Mouse (Mus musculus): ENCODE data around the gene Lce1a2. TPM values are rescaled to one million over a fixed set of nuclear protein-coding genes. Genes with fewer than 3 reads are reported as not detected.

Gene Lce1a2
- polyA plus RNA-seq, 1 experiment, result not detected

GRCm38 (mm10) chr3:92648207-92648606, 21.9 kb downstream of the Lce1a2 start, which contains the start of gene Lce1a1:
Gene Lce1a1, minus strand, starts transcription at chr3:92648307.
- no peaks in the 10 kb centered on the region for H3K4me1 ChIP-seq (ENCODE audit: control insufficient read depth, insufficient read depth, low read length)
- 70% methylated on average over 1 of the region's 1 CpGs for WGBS
- no peak within 1 kb of the TSS for H3K4me3 ChIP-seq (replicated peaks; ENCODE audit: control insufficient read depth, low read depth, low read length)
- H3K27ac ChIP-seq (ENCODE audit: control insufficient read depth, insufficient read depth, low read depth, low read length, poor library complexity), result no peak within 1 kb of the TSS
- TF ChIP-seq POLR2A (IDR thresholded peaks at IDR 0.05; ENCODE audit: borderline replicate concordance, control insufficient read depth, low read depth, low read length), result no peak
- TF ChIP-seq CTCF (IDR thresholded peaks at IDR 0.05; ENCODE audit: control insufficient read depth, insufficient read depth, low read length), result no peak

DNA sequence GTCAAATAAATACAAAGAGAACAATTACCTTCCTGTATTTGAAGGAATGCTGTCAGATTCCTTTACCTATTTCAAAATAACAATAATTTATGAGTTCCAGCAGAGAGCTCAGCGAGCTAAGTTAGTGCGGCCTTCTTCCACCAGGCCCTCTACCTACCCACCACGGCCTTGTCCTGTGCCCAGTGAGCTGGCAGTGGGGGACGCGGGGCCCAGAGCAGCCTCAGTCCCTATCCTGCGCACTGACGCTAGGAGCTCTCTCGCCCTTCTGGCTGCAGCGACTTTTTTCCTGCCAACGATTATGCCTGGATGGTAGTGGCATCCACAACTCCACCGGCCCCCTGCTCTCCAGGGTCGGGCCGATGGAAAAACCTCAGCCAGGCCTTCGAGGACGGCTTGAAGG, 30.3 kb downstream of the Lce1a2 start:
- H3K4me3 ChIP-seq (replicated peaks; ENCODE audit: control insufficient read depth, low read depth, low read length), result no peak overlapping the region
- TF ChIP-seq CTCF (IDR thresholded peaks at IDR 0.05; ENCODE audit: control insufficient read depth, insufficient read depth, low read length) (no peak), POLR2A (IDR thresholded peaks at IDR 0.05; ENCODE audit: borderline replicate concordance, control insufficient read depth, low read depth, low read length) (no peak)
- no peaks in the 10 kb centered on the region for H3K4me1 ChIP-seq (ENCODE audit: control insufficient read depth, insufficient read depth, low read length)
- WGBS, result 85% methylated on average over 15 of the region's 15 CpGs
- H3K27ac ChIP-seq (ENCODE audit: control insufficient read depth, insufficient read depth, low read depth, low read length, poor library complexity), result no peak overlapping the region

GRCm38 (mm10) chr3:92638653-92638991, 31.5 kb downstream of the Lce1a2 start:
- H3K4me1 ChIP-seq (ENCODE audit: control insufficient read depth, insufficient read depth, low read length), result no peaks in the 10 kb centered on the region
- 73% methylated on average over 3 of the region's 3 CpGs for WGBS
- no peak overlapping the region for H3K27ac ChIP-seq (ENCODE audit: control insufficient read depth, insufficient read depth, low read depth, low read length, poor library complexity)
- no peak overlapping the region for H3K4me3 ChIP-seq (replicated peaks; ENCODE audit: control insufficient read depth, low read depth, low read length)
- TF ChIP-seq POLR2A (IDR thresholded peaks at IDR 0.05; ENCODE audit: borderline replicate concordance, control insufficient read depth, low read depth, low read length) (no peak), CTCF (IDR thresholded peaks at IDR 0.05; ENCODE audit: control insufficient read depth, insufficient read depth, low read length) (no peak)

DNA sequence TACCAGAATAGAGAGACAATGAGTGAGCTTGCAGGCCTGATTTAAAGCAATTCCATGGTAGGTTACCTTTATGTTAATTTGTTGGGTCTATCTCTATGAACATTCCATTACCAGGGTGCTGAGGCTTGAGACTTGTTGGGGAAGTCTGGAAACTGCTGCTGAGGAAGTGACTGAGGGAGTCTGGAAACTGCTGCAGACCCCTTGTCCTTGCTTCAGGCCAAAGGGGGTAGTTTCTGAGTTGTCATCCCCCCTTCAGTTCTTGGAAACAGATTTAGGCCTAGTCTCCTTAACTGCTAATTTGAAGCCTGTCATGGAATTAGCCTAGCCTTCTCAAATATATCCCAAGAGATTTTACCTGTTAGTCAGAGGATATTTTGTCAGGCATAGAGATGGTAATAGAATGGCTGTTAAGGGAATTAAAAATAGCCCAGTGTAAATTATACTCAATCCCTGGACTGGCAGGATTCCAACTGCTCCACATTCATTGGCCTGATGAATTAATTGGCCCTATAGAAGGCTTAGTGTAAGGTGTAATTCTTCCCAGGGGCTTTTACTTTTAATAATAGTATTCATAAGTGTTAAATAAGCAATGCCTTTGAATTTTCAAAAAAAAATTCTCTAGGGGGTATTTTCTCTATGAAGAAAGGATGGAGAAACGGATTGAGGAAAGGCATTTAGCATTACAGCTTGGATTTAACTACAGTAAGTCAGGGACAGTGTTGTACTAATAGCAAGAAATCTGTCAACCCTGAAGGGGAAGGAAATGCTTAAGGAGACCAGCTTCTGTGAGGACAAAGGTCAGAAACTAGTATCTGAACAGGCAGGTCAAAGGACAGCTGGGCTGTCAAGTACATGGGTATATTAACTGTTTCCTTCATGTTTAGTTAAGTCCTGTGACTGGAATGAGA, 32.1 kb downstream of the Lce1a2 start:
- H3K27ac ChIP-seq (ENCODE audit: control insufficient read depth, insufficient read depth, low read depth, low read length, poor library complexity), result no peak overlapping the region
- TF ChIP-seq CTCF (IDR thresholded peaks at IDR 0.05; ENCODE audit: control insufficient read depth, insufficient read depth, low read length), result no peak
- TF ChIP-seq POLR2A (IDR thresholded peaks at IDR 0.05; ENCODE audit: borderline replicate concordance, control insufficient read depth, low read depth, low read length), result no peak
- no peaks in the 10 kb centered on the region for H3K4me1 ChIP-seq (ENCODE audit: control insufficient read depth, insufficient read depth, low read length)
- WGBS, result 39% methylated on average over 1 of the region's 1 CpGs
- no peak overlapping the region for H3K4me3 ChIP-seq (replicated peaks; ENCODE audit: control insufficient read depth, low read depth, low read length)

DNA sequence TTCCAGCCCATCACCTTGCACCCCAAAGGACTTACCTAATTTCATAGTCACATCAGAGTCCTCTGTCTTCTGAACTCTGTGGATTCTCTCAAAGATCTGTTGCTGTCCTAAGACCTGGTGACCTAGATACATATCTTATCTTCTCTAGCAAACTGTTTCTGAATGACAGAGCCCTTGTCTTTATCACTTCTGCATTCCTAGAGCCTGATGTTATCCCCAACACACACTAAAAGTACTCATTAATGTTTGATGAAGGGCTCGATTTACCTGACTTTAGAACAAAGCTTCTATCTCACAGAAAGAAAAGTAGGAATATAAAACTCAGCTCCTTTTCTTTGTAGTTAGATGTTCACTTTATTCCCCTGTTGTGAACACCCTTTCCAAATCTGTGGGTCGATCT, 48.6 kb downstream of the Lce1a2 start, which contains the start of gene Lce6a:
Gene Lce6a (minus strand): TSS at position 101 of the 400 bp plus-strand sequence.
- no peak within 1 kb of the TSS for H3K27ac ChIP-seq (ENCODE audit: control insufficient read depth, insufficient read depth, low read depth, low read length, poor library complexity)
- WGBS, result 64% methylated on average over 2 of the region's 2 CpGs
- no peaks in the 10 kb centered on the region for H3K4me1 ChIP-seq (ENCODE audit: control insufficient read depth, insufficient read depth, low read length)
- H3K4me3 ChIP-seq (replicated peaks; ENCODE audit: control insufficient read depth, low read depth, low read length), result no peak within 1 kb of the TSS
- no peak for TF ChIP-seq POLR2A (IDR thresholded peaks at IDR 0.05; ENCODE audit: borderline replicate concordance, control insufficient read depth, low read depth, low read length)
- TF ChIP-seq CTCF (IDR thresholded peaks at IDR 0.05; ENCODE audit: control insufficient read depth, insufficient read depth, low read length), result no peak

Other genes with a start within 250 kb of the Lce1a2 start
- 36.1 and 44.7 TPM in 2 replicates for gene Gm9774, start 240.9 kb downstream of the Lce1a2 start, polyA plus RNA-seq (2011; ENCODE audit: insufficient read depth, insufficient read length, low replicate concordance, missing spikeins)
- gene Sprr2k, start 237.7 kb downstream of the Lce1a2 start, polyA plus RNA-seq (2011; ENCODE audit: insufficient read depth, insufficient read length, low replicate concordance, missing spikeins), result not detected in 2 replicates
- gene Sprr1b, start 231.5 kb downstream of the Lce1a2 start, polyA plus RNA-seq (2011; ENCODE audit: insufficient read depth, insufficient read length, low replicate concordance, missing spikeins), result not detected in 2 replicates
- gene Sprr3, start 211.6 kb downstream of the Lce1a2 start, polyA plus RNA-seq (2011; ENCODE audit: insufficient read depth, insufficient read length, low replicate concordance, missing spikeins), result not detected in 2 replicates
- not detected in 2 replicates for gene Sprr1a, start 184.4 kb downstream of the Lce1a2 start, polyA plus RNA-seq (2011; ENCODE audit: insufficient read depth, insufficient read length, low replicate concordance, missing spikeins)
- gene Sprr4, start 169.8 kb downstream of the Lce1a2 start, polyA plus RNA-seq (2011; ENCODE audit: insufficient read depth, insufficient read length, low replicate concordance, missing spikeins), result not detected in 2 replicates
- gene 2310046K23Rik, start 135.8 kb downstream of the Lce1a2 start, polyA plus RNA-seq (2011; ENCODE audit: insufficient read depth, insufficient read length, low replicate concordance, missing spikeins), result not detected in 2 replicates
- not detected in 2 replicates for gene Ivl, start 96.6 kb downstream of the Lce1a2 start, polyA plus RNA-seq (2011; ENCODE audit: insufficient read depth, insufficient read length, low replicate concordance, missing spikeins)
- gene Smcp, start 81.3 kb downstream of the Lce1a2 start, polyA plus RNA-seq (2011; ENCODE audit: insufficient read depth, insufficient read length, low replicate concordance, missing spikeins), result not detected in 2 replicates
- gene 2210017I01Rik, start 62.8 kb downstream of the Lce1a2 start, polyA plus RNA-seq (2011; ENCODE audit: insufficient read depth, insufficient read length, low replicate concordance, missing spikeins), result not detected in 2 replicates
- gene Lce6a, start 48.7 kb downstream of the Lce1a2 start, polyA plus RNA-seq (2011; ENCODE audit: insufficient read depth, insufficient read length, low replicate concordance, missing spikeins), result not detected in 2 replicates
- gene Lce1a1, start 22.0 kb downstream of the Lce1a2 start, polyA plus RNA-seq (2011; ENCODE audit: insufficient read depth, insufficient read length, low replicate concordance, missing spikeins), result not detected in 2 replicates
- gene Lce1b, start 13.4 kb downstream of the Lce1a2 start, polyA plus RNA-seq (2011; ENCODE audit: insufficient read depth, insufficient read length, low replicate concordance, missing spikeins), result not detected in 2 replicates
- not detected in 2 replicates for gene Lce1c, start 8.9 kb upstream of the Lce1a2 start, polyA plus RNA-seq (2011; ENCODE audit: insufficient read depth, insufficient read length, low replicate concordance, missing spikeins)
- not detected in 2 replicates for gene Lce1d, start 16.9 kb upstream of the Lce1a2 start, polyA plus RNA-seq (2011; ENCODE audit: insufficient read depth, insufficient read length, low replicate concordance, missing spikeins)
- not detected in 2 replicates for gene Lce1e, start 38.8 kb upstream of the Lce1a2 start, polyA plus RNA-seq (2011; ENCODE audit: insufficient read depth, insufficient read length, low replicate concordance, missing spikeins)
- not detected in 2 replicates for gene Lce1f, start 50.0 kb upstream of the Lce1a2 start, polyA plus RNA-seq (2011; ENCODE audit: insufficient read depth, insufficient read length, low replicate concordance, missing spikeins)
- not detected in 2 replicates for gene Gm38119, start 68.8 kb upstream of the Lce1a2 start, polyA plus RNA-seq (2011; ENCODE audit: insufficient read depth, insufficient read length, low replicate concordance, missing spikeins)
- gene Lce1g, start 82.0 kb upstream of the Lce1a2 start, polyA plus RNA-seq (2011; ENCODE audit: insufficient read depth, insufficient read length, low replicate concordance, missing spikeins), result not detected in 2 replicates
- gene Lce1h, start 94.8 kb upstream of the Lce1a2 start, polyA plus RNA-seq (2011; ENCODE audit: insufficient read depth, insufficient read length, low replicate concordance, missing spikeins), result not detected in 2 replicates
- gene Lce1i, start 108.6 kb upstream of the Lce1a2 start, polyA plus RNA-seq (2011; ENCODE audit: insufficient read depth, insufficient read length, low replicate concordance, missing spikeins), result not detected in 2 replicates
- gene Lce1j, start 120.2 kb upstream of the Lce1a2 start, polyA plus RNA-seq (2011; ENCODE audit: insufficient read depth, insufficient read length, low replicate concordance, missing spikeins), result not detected in 2 replicates
- not detected in 2 replicates for gene Lce1k, start 137.6 kb upstream of the Lce1a2 start, polyA plus RNA-seq (2011; ENCODE audit: insufficient read depth, insufficient read length, low replicate concordance, missing spikeins)
- gene Kprp, start 156.9 kb upstream of the Lce1a2 start, polyA plus RNA-seq (2011; ENCODE audit: insufficient read depth, insufficient read length, low replicate concordance, missing spikeins), result not detected in 2 replicates
- not detected in 2 replicates for gene Lce1l, start 181.0 kb upstream of the Lce1a2 start, polyA plus RNA-seq (2011; ENCODE audit: insufficient read depth, insufficient read length, low replicate concordance, missing spikeins)
- not detected in 2 replicates for gene 2310050C09Rik, start 199.9 kb upstream of the Lce1a2 start, polyA plus RNA-seq (2011; ENCODE audit: insufficient read depth, insufficient read length, low replicate concordance, missing spikeins)